Mouse (Mus musculus) CD8-positive naive resting alpha-beta T cell, adult 2 months (primary cell): ENCODE measurements around the gene Hyal2.
A peak's percentile ranks its signal among the peaks of the same experiment; 100 is the strongest.
"Not testable (repeated sequence)": the region's sequence is repeated elsewhere in the genome, so short reads cannot be mapped to it uniquely, and the experiment has no call there.

Experiments
- DNase-seq, 2 experiments: peaks; one replicate each; pipeline ENCODE4 v3.0.0; 2022; ENCODE audit warnings: low read depth in 2 of 2, low spot score in 2 of 2

The Hyal2 gene

GRCm38 (mm10) chr9:107568331-107569261 is 851 bp downstream of the Hyal2 start:
- DNase-seq, result peak; percentile 62 to 76

- no peak for DNase-seq
Measured at GRCm38 (mm10) chr9:107569270-107569669, 1.5 kb downstream of the Hyal2 start.

- DNase-seq, result no peak
Measured at GRCm38 (mm10) chr9:107570016-107570415, 2.3 kb downstream of the Hyal2 start.

GRCm38 (mm10) chr9:107570845-107571244 is 3.1 kb downstream of the Hyal2 start:
- no peak for DNase-seq

GRCm38 (mm10) chr9:107571534-107572326 is 4.0 kb downstream of the Hyal2 start:
- no peak for DNase-seq

- DNase-seq, result no peak
Measured at GRCm38 (mm10) chr9:107572327-107572662, 4.5 kb downstream of the Hyal2 start.

- not testable (repeated sequence) for DNase-seq
Measured at GRCm38 (mm10) chr9:107573774-107574173, 6.0 kb downstream of the Hyal2 start.

GRCm38 (mm10) chr9:107575579-107576356 is 8.0 kb downstream of the Hyal2 start:
- no peak for DNase-seq

- no peak for DNase-seq
Measured at GRCm38 (mm10) chr9:107576357-107577107, 8.8 kb downstream of the Hyal2 start, which contains the start of gene Hyal1. TSS of gene Hyal1 (plus strand) at chr9:107576927.

GRCm38 (mm10) chr9:107577871-107578270 is 10.1 kb downstream of the Hyal2 start:
- no peak for DNase-seq

GRCm38 (mm10) chr9:107578587-107578986 is 10.8 kb downstream of the Hyal2 start, which contains the start of gene Naa80:
TSS of gene Naa80 (plus strand) at chr9:107578887.
- DNase-seq, result no peak

GRCm38 (mm10) chr9:107579023-107579900 is 11.5 kb downstream of the Hyal2 start:
- DNase-seq, result no peak

GRCm38 (mm10) chr9:107580501-107581317 is 13.0 kb downstream of the Hyal2 start, which contains the start of gene Hyal3:
TSS of gene Hyal3 (plus strand) at chr9:107580818.
- DNase-seq, result peak; percentile 80 to 82

- DNase-seq, result no peak
Measured at GRCm38 (mm10) chr9:107581584-107581983, 13.8 kb downstream of the Hyal2 start.

GRCm38 (mm10) chr9:107582509-107583062 is 14.8 kb downstream of the Hyal2 start:
- no peak for DNase-seq

GRCm38 (mm10) chr9:107583174-107583573 is 15.4 kb downstream of the Hyal2 start:
- no peak for DNase-seq

- DNase-seq, result no peak
Measured at GRCm38 (mm10) chr9:107586504-107586903, 18.8 kb downstream of the Hyal2 start.
